Mouse (Mus musculus): ENCODE data around the gene Frmd4a. TPM values are rescaled to one million over a fixed set of nuclear protein-coding genes. Genes with fewer than 3 reads are reported as not detected.
A peak's percentile ranks its signal among the peaks of the same experiment; 100 is the strongest.

The Frmd4a gene
- total RNA-seq, 4 experiments from 2014 or later: 2.1 to 3.0 (median 2.6) TPM

DNA sequence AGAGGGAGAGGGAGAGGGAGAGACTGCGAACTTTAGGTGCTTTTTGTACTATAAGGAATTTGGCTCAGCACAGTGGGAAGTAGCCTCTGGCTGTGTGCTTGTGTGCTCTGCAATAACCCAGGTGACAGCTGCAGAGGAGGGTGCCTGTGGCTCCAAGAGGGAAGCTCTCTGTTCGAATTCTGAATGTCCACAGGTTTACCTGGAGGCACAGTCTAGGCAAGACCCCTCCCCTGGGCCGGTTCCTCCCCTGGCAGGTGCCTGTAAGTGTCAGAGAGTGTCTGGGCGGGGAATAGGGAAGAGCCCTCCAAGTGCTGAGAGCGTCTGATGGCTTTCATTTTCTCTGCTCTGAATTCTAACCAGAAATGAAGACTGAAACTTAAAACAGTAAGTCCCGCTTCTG lies 371.8 kb downstream of the Frmd4a start:
- DNase-seq (ENCODE audit: low spot score in 2 of 2): no peak

DNA sequence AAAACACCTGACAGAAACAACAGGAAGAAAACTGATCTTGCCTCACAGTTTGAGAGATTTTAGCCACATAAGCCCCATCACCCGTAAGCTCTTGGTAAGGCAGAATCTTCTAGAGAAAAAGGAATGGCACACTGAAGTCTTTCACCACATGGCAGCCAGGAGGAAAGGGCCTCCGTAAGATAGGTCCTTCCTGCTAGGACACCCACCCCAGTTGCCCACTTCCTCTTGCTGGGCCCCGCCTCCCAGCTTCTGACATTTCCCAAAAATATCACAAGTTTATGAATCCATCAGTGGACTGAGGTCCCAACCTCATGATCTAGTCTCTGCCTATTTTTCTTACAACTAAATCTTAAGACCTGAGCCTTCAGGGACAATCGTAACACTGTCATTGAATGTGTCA lies 373.6 kb downstream of the Frmd4a start:
- DNase-seq (ENCODE audit: low spot score in 2 of 2): no peak

- no peak for DNase-seq (ENCODE audit: low spot score in 2 of 2)
These were observed 374.2 kb downstream of the Frmd4a start for GRCm38 (mm10) chr2:4391678-4392085.

DNA sequence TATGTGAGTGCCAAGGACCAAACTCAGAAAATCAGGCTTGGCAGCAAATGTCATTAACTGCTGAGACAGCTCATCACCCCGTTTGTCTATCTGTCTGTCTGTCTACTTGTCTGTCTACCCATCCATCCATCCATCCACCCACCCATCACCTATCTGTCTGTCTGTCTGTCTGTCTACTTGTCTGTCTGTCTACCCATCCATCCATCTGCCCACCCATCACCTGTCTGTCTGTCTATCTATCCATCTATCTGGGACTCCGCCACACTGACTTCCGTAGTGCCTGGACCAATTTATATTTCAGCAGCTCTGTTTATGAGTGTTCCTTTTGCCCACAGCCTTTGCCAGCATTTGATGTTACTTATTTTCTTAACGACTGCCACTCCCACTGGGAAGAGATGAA lies 375.5 kb downstream of the Frmd4a start:
- DNase-seq (ENCODE audit: low spot score in 2 of 2): no peak

GRCm38 (mm10) chr2:4394641-4395040 lies 377.1 kb downstream of the Frmd4a start:
- DNase-seq (ENCODE audit: low spot score in 2 of 2): no peak

- no peak for DNase-seq (ENCODE audit: low spot score in 2 of 2)
These were observed 382.2 kb downstream of the Frmd4a start for GRCm38 (mm10) chr2:4399721-4400120.

DNA sequence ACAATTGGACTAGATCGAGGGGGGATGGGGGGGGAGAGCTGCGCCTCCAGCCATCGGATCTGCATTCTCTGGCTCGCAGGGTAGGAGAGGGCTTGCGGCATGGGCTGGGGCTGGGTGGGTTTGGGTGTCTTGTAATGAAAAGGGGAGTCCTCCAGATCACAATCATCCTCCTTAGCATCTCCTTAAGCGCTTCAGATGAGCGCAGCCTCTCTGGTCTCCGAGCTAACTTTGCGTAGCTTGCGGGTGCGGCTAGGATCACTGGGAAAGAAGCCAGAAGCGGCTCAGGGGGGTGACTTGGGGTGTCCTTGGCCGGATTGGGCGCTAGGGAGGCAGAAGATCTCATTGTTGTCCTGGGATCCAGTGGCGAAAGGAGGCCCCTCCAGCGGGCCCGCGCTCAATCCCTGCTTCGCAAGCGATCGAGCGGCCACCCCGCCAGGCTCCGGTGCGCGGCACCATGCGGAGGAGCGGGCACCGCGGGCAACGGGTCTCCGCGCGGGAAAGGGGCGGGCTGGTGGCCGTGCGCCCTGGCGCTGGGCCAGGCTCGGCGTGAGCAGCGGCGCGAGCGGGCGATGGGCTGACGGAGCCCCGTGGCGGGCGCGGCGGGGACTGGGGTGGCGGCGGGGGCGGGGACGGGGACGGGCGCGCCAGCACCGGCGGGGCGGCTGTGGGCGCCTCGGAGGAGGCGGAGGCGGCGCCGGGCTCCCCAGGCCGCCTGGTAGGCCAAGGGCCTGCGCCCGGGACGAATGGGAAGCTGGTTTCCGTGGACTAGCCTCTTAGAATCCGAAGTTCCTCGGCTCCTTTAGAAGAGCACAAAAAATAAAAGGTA lies 383.5 kb downstream of the Frmd4a start:
- DNase-seq (ENCODE audit: low spot score in 2 of 2): peak; percentile 5 to 23

- no peak for DNase-seq (ENCODE audit: low spot score in 2 of 2)
These were observed 384.4 kb downstream of the Frmd4a start for GRCm38 (mm10) chr2:4401597-4402581.

DNA sequence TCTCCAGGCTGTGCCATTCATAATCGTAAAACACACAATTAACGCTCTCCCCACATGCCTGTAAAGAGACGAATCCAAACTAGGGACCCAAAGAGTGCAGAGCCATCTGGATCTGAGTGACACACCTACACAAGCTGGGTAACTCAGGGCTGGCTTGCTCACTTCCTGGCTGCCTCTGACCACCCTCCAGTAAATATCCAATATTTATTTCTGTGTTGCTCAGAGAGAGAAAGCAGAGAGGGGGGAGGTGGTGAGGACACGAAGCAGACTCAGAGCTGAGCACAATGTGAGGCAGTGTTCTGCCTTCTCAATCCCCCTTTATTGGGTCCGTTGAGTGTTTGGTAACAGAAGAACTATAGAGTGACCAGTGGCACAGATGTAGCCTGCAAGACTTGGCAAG lies 389.5 kb downstream of the Frmd4a start:
- DNase-seq (ENCODE audit: low spot score in 2 of 2): no peak

GRCm38 (mm10) chr2:4409810-4410433 lies 392.4 kb downstream of the Frmd4a start:
- no peak for DNase-seq (ENCODE audit: low spot score in 2 of 2)

DNA sequence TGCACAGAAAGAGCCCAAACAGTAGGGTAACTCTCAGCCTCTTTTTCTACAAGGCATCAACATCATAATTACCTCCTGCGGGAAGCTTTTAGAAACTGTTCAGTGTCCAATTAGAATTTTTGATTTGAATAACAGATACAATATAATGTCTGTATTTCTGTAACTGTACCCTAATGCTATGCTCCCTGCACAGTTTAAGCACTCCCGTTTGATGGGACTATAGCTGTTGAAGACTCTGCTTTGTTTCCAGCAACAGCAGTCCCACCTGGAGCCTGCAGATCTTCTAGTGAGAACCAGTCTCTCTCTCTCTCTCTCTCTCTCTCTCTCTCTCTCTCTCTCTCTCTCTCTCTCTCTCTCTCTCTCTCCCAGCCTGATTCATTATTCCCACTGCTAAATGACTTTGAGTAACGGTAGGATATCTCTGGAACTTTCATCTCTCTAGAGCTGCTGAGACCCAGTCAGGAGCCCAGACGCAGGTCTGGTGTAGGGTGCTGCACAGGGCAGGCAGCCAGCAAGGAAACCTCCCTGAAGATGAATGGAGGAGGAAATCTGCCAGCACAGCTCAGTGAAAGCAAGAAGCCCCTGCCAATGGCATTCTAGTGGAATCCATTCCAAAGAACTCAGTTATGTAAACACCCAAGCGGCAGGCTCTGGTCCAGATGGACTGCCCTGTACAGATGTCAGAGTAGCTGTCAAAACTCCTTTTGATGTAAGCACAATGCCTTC lies 395.5 kb downstream of the Frmd4a start:
- no peak for DNase-seq (ENCODE audit: low spot score in 2 of 2)

DNA sequence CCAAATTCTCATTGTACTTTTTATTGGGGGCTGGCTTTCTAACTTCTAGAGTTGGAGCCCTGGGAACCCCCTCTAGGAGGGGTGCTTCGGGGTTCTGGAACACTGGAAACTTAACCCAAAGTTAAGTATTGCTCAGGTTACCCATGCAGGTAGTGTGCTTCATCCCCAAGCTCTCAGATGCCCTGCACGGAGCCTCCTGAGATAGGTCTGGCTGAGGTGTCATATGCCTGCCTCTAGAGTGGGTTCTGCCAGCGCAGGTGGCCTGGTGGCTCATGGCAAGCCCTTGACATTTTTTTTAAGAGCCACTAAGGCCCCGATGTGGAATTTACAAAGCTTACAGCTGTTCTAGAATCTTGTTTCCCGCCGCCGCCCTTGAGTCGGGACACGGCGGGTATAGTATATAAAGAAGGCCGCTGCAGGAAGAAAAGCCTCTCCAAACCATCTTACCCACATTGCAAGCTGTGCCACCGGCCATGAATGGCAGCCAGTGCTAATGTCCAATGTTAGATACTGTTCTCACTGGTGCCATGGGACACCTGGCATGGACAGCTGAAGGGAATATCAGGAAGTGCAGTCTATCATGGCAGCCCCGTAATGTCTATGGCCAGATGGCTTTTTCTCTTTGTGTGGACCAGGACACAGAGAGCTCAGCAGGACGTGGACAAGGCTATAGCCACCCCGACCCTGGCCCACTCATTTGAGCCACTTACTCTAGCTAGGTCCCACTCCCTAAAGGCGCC lies 396.2 kb downstream of the Frmd4a start:
- no peak for DNase-seq (ENCODE audit: low spot score in 2 of 2)

DNA sequence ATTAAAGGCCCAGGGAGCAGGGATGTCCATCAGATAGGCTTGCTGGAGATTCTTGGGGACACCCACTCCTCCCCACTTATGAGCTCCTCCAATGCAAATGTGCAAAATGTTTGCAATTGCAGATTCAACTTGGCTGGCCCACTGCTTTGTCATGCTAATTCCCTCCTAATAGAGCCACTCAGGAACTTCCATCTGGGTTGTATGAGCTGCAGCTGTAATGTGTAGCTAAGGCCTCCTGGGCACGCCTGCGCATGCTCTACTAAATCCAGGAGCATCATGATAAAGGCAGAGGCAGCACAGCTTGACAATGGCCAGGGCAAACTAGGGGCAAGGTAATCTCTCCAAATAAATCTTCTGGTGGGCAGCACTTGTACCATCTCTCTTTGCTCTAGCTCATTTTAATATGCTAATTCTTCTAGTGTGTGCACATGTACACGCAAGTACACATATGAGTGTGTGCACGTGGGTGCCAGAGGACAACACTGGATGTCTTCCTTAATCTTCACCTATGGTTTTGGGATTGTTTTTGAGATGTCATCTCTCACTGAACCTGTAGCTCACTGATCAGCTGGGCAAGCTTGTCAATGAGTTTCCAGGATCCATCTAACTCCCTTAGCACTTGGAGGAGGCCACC lies 403.3 kb downstream of the Frmd4a start:
- no peak for DNase-seq (ENCODE audit: low spot score in 2 of 2)

DNA sequence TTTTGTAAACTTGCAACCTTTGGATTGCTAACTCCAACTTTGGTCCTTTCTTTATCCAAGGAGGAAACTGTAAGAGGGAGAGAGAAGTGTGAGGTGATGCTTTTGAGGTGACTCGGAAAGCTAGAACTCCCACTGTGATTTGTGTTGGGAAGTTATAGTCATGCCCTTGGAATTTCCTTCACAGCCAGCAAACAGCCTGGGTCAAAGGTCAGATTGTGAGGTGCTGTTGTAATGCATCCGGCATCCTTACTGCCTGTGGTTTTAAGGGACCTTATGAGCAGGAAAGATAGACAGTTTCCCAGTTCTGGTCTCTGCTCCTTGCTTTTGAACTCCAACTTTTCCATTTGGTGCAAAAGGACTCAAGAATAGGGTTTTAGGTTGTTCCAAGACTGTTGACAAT lies 404.2 kb downstream of the Frmd4a start:
- no peak for DNase-seq (ENCODE audit: low spot score in 2 of 2)

DNA sequence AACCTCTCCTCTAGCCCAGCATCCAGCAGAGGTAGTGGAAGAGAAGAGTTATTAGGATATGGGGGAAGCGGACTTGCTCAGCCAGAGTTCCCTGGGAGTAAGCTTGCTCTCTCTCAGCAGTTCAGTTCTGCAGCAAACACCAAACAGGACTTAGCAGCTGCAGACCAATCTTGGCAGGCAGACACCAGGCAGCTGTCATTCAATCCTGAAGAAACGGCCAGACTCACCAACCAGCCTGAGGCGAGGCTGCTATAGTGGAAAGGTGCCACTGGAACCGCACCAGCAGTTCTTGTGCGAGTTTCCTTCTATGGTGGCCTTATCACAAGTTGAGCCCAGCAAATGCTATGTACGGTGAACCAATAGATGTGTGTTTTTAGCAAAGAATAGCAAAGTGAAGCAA lies 406.4 kb downstream of the Frmd4a start:
- DNase-seq (ENCODE audit: low spot score in 2 of 2): peak in 1 of 2 experiments; percentile 31

GRCm38 (mm10) chr2:4428407-4428855 lies 410.9 kb downstream of the Frmd4a start:
- no peak for DNase-seq (ENCODE audit: low spot score in 2 of 2)

- DNase-seq (ENCODE audit: low spot score in 2 of 2): no peak
These were observed 415.6 kb downstream of the Frmd4a start for GRCm38 (mm10) chr2:4433119-4433518.

- DNase-seq (ENCODE audit: low spot score in 2 of 2): no peak
These were observed 417.5 kb downstream of the Frmd4a start for GRCm38 (mm10) chr2:4435051-4435450.

- no peak for DNase-seq (ENCODE audit: low spot score in 2 of 2)
These were observed 419.1 kb downstream of the Frmd4a start for GRCm38 (mm10) chr2:4436361-4437231.

Measured in gastrocnemius, adult 8-10 months (tissue).